Mouse (Mus musculus) forebrain, postnatal 0 days (tissue): ENCODE measurements at regions not wholly inside any gene's neighbourhood (a gene's known extent, or its start where the extent isn't known, plus 50 kb on each side); places are given as distances from the start of the nearest gene placed in this dataset.
"Not testable (repeated sequence)": the region's sequence is repeated elsewhere in the genome, so short reads cannot be mapped to it uniquely, and the experiment has no call there.

Experiments
- ATAC-seq: fragments of 200-750 bp; cut with Nextera tagmentation; 2 replicates; pipeline ENCODE4 v1.8.0; 2017; ENCODE audit warnings: mild to moderate bottlenecking, moderate library complexity
- DNase-seq: peaks from one replicate; pipeline ENCODE4 v3.0.0-alpha.2; 2015
- H3K27ac ChIP-seq: fragments of 300-500 bp; sonication (generic); 2 replicates; pipeline ENCODE4 v1.5.1; 2014; ENCODE audit warnings: low read depth, mild to moderate bottlenecking, antibody characterized with exemption, low read length, moderate library complexity, mixed read lengths
- H3K27me3 ChIP-seq: fragments of 300-500 bp; sonication (generic); 2 replicates; pipeline ENCODE4 v1.6.1; 2014; ENCODE audit warnings: mild to moderate bottlenecking, low read length, mixed read lengths; ENCODE audit not compliant: insufficient read depth
- H3K36me3 ChIP-seq: fragments of 300-500 bp; sonication (generic); 2 replicates; pipeline ENCODE4 v1.6.1; 2014; ENCODE audit warnings: mild to moderate bottlenecking, moderate library complexity; ENCODE audit not compliant: insufficient read depth
- H3K4me1 ChIP-seq: fragments of 300-500 bp; sonication (generic); 2 replicates; pipeline ENCODE4 v1.6.1; 2014; ENCODE audit warnings: antibody characterized with exemption; ENCODE audit not compliant: insufficient read depth
- H3K4me2 ChIP-seq: fragments of 300-500 bp; sonication (generic); 2 replicates; pipeline ENCODE4 v1.6.1; 2014; ENCODE audit warnings: low read depth, mild to moderate bottlenecking, moderate library complexity
- H3K4me3 ChIP-seq: fragments of 300-500 bp; sonication (generic); 2 replicates; pipeline ENCODE4 v1.5.1; 2014; ENCODE audit warnings: low read depth, low read length, mixed read lengths
- H3K9ac ChIP-seq: fragments of 300-500 bp; sonication (generic); 2 replicates; pipeline ENCODE4 v1.6.1; 2014; ENCODE audit warnings: mild to moderate bottlenecking
- H3K9me3 ChIP-seq: fragments of 300-500 bp; sonication (generic); 2 replicates; pipeline ENCODE4 v1.6.1; 2016; ENCODE audit warnings: low read length
- CTCF ChIP-seq: sonication (generic); IDR thresholded peaks from 2 replicates; pipeline ENCODE4 v1.5.1; 2016; ENCODE audit warnings: antibody characterized with exemption, control low read depth, low read depth
- WGBS: fragments of 180-500 bp; shearing (Covaris S2); extraction: QIAGEN DNeasy Blood & Tissue Kit; methylation state at CpG from one replicate; pipeline ENCODE4 v1.1.7; 2014; 5-methylcytosine and 5-hydroxymethylcytosine counted together

DNA sequence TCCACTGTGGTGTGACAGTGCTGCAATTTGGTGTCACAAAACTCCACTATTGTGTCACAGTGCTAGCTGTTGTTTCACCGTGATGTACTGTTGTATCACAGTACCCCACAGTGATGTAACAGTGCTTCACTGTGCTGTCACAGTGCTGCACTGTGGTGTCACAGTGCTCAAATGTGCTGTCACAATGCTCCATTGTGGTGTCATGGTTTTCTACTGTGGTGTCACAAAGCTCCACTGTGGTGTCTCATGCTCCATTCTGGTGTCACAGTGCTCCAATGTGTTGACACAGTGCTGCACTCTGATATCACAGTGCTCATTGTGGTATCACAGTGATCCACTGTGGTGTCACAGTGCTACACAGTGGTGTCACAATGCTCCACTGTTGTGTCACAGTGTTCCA lies 91.3 kb upstream of the Scaf8 start:
- DNase-seq (no peak), ATAC-seq (no peak)
- no peak overlapping the region for H3K4me3 ChIP-seq
- H3K27me3 ChIP-seq, result no peaks in the 10 kb centered on the region
- no peak for TF ChIP-seq CTCF
- H3K4me1 ChIP-seq, result no peaks in the 10 kb centered on the region
- WGBS, result 97% methylated on average over 1 of the region's 1 CpGs
- H3K27ac ChIP-seq, result no peak overlapping the region
- H3K9ac ChIP-seq, result no peak overlapping the region
- no peaks in the 10 kb centered on the region for H3K36me3 ChIP-seq
- no peaks in the 10 kb centered on the region; the same call in 1 of the 2 replicates for H3K9me3 ChIP-seq
- no peak overlapping the region for H3K4me2 ChIP-seq

DNA sequence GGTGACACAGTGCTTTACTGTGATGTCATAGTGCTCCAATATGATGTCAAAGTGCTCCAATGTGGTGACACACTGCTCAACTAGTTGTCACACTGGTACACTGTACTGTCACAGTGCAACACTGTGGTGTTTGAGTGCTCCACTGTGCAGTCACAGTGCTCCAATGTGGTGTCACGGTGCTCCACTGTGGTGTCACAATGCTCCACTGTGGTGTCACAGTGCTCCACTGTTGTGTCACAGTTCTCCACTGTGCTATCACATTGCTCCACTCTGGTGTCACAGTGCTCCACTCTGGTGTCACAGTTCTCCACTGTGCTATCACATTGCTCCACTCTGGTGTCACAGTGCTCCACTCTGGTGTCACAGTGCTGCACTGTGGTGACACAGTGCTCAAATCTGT lies 87.9 kb upstream of the Scaf8 start:
- H3K9ac ChIP-seq, H3K27me3 ChIP-seq, H3K4me1 ChIP-seq, H3K4me3 ChIP-seq, H3K4me2 ChIP-seq, H3K9me3 ChIP-seq, H3K36me3 ChIP-seq, H3K27ac ChIP-seq, ATAC-seq, DNase-seq: not testable (repeated sequence)
- WGBS, result 72% methylated on average over 1 of the region's 1 CpGs

DNA sequence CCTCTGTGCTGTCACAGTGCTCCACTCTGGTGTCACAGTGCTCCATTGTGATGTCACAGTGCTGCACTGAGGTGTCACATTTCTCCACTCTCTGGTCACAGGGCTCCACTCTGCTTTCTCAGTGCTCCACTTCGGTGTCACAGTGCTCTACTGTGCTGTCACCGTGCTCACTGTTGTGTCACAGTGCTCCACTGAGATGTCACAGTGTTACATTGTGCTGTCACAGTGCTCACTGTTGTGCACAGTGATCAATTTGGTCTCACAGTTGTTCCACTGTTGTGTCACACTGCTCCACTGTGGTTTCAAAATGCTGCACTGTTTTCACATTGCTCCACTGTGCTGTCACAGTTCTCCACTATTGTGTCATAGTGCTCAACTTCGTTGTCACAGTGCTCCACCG lies 87.4 kb upstream of the Scaf8 start:
- no peaks in the 10 kb centered on the region for H3K4me1 ChIP-seq
- TF ChIP-seq CTCF, result no peak
- no peak overlapping the region for H3K9ac ChIP-seq
- no peak overlapping the region for H3K4me2 ChIP-seq
- 73% methylated on average over 4 of the region's 4 CpGs for WGBS
- no peak overlapping the region for H3K4me3 ChIP-seq
- DNase-seq (no peak), ATAC-seq (no peak)
- 0 out of 2 replicates have a peak, but pooled peaks cover 6% of the 10 kb centered on the region for H3K9me3 ChIP-seq
- H3K27ac ChIP-seq, result no peak overlapping the region
- no peaks in the 10 kb centered on the region for H3K36me3 ChIP-seq
- no peaks in the 10 kb centered on the region for H3K27me3 ChIP-seq

DNA sequence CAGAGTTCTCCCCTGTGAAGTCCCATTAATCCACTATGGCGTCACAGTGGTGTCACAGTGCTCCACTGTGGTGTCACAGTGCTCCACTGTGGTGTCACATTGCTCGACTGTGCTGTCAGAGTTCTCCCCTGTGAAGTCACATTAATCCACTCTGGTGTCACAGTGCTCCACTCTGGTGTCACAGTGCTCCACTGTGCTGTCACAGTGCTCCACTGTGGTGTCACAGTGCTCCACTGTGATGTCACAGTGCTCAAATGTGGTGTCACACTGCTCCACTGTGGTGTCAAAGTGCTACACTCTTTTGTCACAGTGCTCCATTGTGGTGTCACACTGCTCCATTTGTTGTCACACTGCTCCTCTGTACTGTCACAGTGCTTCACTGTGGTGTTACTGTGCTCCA lies 85.0 kb upstream of the Scaf8 start:
- ATAC-seq, result peak; percentile 64
- WGBS, result 62% methylated on average over 2 of the region's 2 CpGs
- H3K9ac ChIP-seq, result not testable (repeated sequence)

DNA sequence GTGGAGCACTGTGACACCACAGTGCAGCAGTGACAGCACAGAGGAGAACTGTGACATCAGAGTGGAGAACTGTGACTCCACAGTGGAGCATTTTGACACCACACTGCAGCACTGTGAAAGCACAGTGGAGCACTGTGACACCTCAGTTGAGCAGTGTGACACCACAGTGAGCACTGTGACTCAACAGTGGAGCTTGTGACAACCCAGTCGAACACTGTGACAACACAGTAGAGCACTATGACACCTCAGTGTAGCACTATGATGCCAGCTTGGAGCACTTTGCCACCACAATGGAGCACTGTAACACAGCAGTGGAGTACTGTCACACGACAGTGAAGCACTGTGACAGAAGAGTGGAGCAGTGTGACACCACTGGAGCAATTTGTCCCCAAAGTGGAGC lies 79.7 kb upstream of the Scaf8 start:
- Histone ChIP-seq H3K9ac (no peak overlapping the region), H3K27ac (no peak overlapping the region), H3K36me3 (no peaks in the 10 kb centered on the region), H3K4me2 (no peak overlapping the region), H3K4me3 (no peak overlapping the region), H3K4me1 (no peaks in the 10 kb centered on the region), H3K9me3 (0 out of 2 replicates have a peak, but pooled peaks cover 8% of the 10 kb centered on the region), H3K27me3 (no peaks in the 10 kb centered on the region)
- DNase-seq (no peak), ATAC-seq (no peak)
- WGBS, result 69% methylated on average over 2 of the region's 2 CpGs
- no peak for TF ChIP-seq CTCF

More for the DNA sequence above, 85.0 kb upstream of the Scaf8 start:
- not testable (repeated sequence) for H3K36me3 ChIP-seq, H3K27ac ChIP-seq, H3K9me3 ChIP-seq, H3K4me2 ChIP-seq, H3K27me3 ChIP-seq, H3K4me3 ChIP-seq, H3K4me1 ChIP-seq, DNase-seq

DNA sequence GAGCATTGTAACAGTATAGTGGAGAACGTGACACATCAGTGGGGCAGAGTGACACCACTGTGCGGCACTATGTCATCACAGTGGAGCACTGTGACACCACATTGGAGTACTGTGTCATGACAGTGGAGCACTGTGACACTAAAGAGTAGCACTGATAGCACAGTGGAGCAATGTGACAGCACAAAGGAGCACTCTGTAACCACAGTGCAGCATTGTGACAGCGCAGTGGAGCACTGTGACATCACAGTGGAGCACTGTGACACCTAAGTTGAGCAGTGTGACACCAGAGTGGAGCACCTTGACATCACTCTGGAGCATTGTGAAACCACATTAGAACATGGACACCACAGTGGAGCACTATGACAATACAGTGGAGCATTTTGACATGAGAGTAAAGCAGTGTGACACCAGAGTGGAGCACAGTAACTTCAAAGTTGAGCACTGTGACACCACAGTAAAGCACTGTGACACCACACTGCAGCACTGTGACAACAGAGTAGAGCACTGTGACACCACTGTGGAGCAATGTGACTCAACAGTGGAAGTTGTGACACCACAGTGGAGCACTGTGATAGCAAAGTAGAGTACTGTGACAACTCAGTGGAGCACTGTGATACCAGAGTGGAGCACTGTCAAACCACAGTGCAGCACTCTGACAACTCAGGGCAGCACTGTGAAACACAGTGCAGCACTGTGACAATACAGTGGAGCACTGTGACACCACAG lies 77.5 kb upstream of the Scaf8 start:
- H3K4me2 ChIP-seq, result no peak overlapping the region
- no peaks in the 10 kb centered on the region for H3K4me1 ChIP-seq
- no peak overlapping the region for H3K27ac ChIP-seq
- no peak overlapping the region for H3K4me3 ChIP-seq
- TF ChIP-seq CTCF, result no peak
- H3K36me3 ChIP-seq, result no peaks in the 10 kb centered on the region
- WGBS, result 42% methylated on average over 3 of the region's 3 CpGs
- no peaks in the 10 kb centered on the region for H3K27me3 ChIP-seq
- H3K9ac ChIP-seq, result no peak overlapping the region
- DNase-seq, result no peak
- ATAC-seq, result no peak
- 0 out of 2 replicates have a peak, but pooled peaks cover 3% of the 10 kb centered on the region for H3K9me3 ChIP-seq

DNA sequence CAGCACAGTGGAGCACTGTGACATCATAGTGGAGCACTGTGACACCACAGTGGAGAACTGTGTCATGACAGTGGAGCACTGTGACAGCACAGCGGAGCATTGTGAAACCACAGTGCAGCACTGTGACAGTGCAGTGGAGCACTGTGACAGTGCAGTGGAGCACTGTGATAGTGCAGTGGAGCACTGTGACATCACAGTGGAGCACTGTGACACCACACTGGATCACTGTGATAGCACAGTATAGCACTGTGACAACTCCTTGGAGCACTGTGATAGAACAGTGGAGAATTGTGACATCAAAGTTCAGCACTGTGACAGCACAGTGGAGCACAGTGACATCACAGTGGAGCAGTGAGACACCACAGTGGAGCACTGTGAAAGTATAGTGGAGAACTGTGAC lies 76.7 kb upstream of the Scaf8 start:
- no peaks in the 10 kb centered on the region for H3K36me3 ChIP-seq
- H3K9me3 ChIP-seq, result no peaks in the 10 kb centered on the region
- no peaks in the 10 kb centered on the region for H3K4me1 ChIP-seq
- H3K4me2 ChIP-seq, result no peak overlapping the region
- H3K4me3 ChIP-seq, result no peak overlapping the region
- TF ChIP-seq CTCF, result no peak
- DNase-seq, result no peak
- 88% methylated on average over 1 of the region's 1 CpGs for WGBS
- no peaks in the 10 kb centered on the region for H3K27me3 ChIP-seq
- no peak overlapping the region for H3K27ac ChIP-seq
- H3K9ac ChIP-seq, result no peak overlapping the region
- ATAC-seq, result no peak

DNA sequence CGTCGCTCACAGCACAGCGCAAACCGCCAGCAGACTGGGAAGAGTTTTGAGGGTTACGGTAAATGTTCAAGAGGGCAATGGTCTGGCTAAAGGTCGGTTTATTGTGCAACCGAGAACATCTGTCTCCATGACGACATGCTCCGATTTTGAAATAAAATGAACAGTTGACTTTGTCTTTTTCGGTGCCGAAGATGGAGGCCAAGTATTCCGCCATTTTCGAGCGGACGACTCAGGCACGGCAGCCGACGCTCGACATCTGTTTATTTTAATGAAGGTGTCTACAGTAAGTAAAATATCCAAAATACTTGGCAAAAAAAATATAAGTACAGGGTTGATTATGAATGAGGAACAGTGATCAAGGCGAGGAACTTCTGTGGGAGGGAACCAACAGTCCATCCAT lies 70.3 kb upstream of the Scaf8 start:
- DNase-seq, H3K4me2 ChIP-seq, H3K27ac ChIP-seq, H3K9me3 ChIP-seq, H3K27me3 ChIP-seq, H3K4me3 ChIP-seq, H3K36me3 ChIP-seq, H3K9ac ChIP-seq, H3K4me1 ChIP-seq, ATAC-seq: not testable (repeated sequence)
- 86% methylated on average over 20 of the region's 20 CpGs for WGBS

DNA sequence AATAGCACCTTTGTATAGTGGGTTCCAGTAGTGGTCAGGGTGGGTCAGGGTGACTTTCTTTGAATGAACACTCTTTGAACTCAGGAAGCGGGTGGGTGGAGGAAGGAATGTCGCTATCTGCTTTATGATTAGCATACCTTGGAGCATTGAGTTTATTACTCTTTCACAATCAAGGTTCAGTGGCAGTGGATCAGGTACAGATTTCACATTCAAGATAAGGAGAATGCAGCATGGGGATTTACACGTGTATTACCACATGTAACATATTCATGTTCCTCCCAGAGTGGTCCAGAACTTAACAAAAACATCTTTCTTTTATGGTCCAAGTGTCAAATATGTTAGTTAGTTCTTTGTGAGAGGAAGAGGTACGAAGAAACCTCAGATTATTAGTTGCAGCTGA lies 60.9 kb upstream of the Scaf8 start:
- H3K36me3 ChIP-seq, DNase-seq, H3K9ac ChIP-seq, H3K4me1 ChIP-seq, H3K4me2 ChIP-seq, H3K9me3 ChIP-seq, H3K4me3 ChIP-seq, H3K27me3 ChIP-seq, ATAC-seq, H3K27ac ChIP-seq: not testable (repeated sequence)
- WGBS, result 90% methylated on average over 4 of the region's 4 CpGs

DNA sequence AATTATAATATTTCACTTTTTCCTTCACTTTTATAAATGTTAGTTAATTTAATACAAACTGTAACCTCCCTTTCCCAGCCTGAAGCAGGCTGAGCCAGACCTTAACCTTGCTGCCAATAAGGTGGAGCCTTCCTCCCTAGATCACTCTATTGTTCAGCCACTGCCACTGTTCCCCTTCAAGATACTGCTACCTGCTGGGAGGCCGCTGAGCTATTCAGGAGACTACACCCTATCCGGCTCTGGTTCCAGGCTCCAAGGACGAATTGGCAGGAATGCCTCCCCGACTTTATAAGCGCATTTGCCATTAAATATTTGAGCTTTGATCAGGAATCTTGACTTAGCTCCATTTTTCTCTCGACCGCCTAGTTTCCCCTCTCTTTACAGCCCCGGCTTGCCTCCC lies 59.9 kb upstream of the Scaf8 start:
- H3K4me2 ChIP-seq, H3K36me3 ChIP-seq, H3K27me3 ChIP-seq, DNase-seq, H3K9me3 ChIP-seq, H3K27ac ChIP-seq, H3K4me1 ChIP-seq, ATAC-seq, H3K9ac ChIP-seq, H3K4me3 ChIP-seq: not testable (repeated sequence)
- 30% methylated on average over 8 of the region's 8 CpGs for WGBS
